Mouse (Mus musculus) thymus, postnatal 4 days (tissue): Measurements from ENCODE around the gene Zfp280d.
"Not testable (repeated sequence)": the region's sequence is repeated elsewhere in the genome, so short reads cannot be mapped to it uniquely, and the experiment has no call there.

ENCODE experiments used
- DNase-seq: peaks from one replicate; pipeline ENCODE4 v3.0.0; 2021

Zfp280d gene

DNA sequence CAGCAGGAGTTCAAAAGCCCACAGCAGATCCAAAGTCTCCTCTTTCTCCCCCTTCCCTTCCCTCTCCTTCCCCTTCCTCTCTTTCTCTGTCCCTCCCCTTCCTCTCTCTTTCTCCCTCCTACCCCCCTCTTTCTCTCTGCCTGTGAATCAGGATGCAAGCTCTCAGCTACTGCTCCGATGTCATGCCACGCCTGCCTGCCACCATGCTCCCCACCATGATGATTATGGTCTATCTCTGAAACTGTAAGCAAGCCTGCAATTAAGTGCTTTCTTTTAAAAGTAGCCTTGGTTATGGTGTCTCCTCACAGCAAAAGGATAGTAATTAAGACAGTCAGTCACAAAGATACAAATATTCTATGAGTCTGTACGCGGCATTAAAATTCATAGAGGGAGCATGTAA is 100.3 kb downstream of the Zfp280d start:
- peak; percentile 35 for DNase-seq

DNA sequence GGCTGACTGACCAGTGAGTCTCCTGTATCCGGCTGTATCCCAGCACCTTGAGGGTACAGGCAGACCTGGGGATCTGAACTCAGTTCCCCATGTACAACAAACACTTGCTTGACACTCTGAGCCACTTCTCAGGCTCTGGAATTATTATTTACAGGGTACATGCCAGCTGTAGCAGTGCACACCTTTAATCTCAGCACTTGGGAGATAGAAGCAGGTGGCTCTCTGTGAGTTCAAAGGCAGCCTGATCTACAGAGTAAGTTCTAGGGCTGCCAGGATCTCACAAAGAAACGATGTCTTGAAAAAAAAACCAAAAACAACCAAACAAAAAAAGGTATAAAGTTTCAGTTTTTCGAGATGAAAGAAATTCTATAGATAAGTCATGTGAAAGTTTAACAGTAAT is 101.0 kb downstream of the Zfp280d start:
- DNase-seq = peak; percentile 41

DNA sequence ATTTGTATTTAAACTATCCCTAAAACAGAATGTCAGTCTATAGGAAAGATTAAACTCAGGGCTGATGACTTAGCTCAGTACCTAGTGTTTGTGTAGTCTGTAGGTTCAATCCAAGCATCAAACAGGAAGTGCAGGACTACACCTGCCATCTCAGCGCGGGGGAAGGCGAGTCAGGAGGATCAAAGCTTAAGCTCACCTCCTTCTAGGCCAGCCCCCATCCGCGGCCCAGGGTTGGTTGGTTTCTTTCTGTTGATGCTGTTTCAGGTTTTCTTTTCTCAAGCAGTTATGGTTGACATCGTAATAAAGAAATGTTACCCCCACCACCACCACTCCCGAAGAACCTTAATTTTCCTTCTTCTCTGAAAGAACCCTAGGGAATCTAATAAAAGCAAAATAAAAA is 111.1 kb downstream of the Zfp280d start:
- peak; percentile 75 for DNase-seq

DNA sequence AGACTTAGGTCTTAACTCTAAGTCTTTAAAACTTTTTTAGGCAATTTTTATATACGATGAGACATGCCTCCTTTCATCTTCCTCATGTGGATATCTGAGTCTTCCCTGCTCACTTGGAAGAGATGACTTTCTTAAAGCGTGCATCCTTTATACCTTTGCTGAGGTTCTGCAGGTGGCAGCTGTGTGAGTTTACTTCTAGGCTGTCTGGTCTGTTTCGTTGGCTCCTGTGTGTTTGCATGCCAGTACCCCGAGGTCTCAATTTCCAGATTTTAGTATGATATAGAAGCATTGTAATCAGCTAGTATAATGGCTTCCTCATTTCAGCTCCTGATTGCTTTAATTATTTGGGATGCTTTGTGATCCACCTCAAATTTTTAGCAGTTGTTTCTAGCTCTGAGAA is 114.3 kb downstream of the Zfp280d start:
- DNase-seq = peak; percentile 45

DNA sequence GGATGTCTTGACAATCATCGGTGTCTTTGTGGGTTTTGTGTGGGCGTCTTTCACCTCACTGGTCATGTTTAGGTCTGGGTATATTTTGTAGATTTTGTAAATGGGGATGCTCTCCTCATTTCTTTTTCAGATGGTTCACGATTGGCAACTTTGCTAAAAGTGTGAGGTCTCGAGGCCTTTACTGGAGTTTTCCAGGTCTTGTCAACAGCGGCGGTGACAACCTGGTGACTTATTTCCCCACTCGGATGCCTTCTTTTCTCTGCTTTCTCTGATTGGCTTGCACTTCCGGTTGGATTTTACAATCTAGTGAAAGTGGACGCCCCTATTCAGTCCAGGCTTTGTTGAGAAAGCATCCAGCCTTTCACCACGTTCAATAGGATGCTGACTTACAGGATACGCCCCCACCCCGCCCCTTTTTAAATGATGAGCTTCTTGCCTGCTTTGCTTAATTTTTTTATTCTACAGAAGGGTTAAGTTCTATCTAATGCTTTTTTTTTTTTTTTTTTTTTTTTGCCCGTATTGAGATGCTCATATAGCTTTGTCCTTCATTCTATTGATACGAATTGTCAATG is 114.9 kb downstream of the Zfp280d start:
- peak; percentile 61 for DNase-seq

DNA sequence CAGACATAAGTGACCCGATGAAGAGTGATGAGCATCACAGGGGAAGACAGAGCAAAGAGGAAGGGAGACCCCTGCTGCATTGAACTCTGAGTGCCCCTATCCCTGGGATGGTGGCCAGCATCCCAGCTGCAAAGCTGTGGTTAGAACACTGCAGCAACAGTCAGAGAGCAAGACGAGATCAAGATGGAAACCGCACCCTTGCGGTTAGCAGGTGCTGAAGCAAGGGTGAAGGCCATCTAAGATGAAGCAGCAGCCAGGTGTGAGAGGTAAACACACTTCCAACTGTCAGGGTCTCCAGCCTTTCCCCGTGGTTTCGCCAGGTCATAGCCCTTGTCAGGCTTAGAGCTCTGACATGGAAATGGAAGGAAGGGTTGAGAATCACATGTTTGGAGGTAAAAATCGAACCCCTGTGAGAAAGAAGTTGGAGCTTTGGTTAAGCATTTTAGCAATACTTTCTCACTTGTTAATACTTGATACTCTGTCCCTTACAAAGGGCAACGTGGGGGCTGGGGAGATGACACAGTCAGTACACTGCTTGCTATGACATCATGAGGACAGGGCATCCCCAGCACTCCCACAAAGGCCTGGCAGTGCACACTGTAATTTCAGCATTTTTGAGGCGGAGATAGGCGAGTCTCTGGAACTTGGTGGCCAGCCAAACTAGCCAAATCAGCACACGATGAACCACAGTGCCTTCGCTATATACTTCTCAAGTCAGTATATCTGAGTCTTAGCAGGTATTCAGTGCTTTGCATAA is 115.8 kb downstream of the Zfp280d start:
- DNase-seq = peak; percentile 85

DNA sequence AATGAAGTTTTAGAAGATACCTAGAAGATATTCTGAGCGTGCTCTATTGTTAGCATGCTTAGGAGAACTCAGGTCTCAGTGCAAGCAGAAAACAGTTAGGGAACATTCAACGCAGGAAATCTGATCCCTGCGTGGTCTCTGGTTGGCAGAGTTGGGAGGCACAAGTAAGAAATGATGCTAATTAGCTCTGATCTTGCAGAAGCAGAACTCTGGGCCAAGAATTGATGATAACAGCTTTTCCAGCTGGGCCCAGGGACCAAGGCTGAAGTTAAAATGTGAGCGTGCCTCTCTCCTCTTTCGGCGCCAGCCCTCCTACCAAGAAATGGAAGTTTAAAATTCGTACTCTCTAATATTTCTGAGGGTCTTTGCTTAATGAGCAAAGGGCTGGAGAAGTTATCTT is 118.0 kb downstream of the Zfp280d start:
- peak; percentile 30 for DNase-seq

DNA sequence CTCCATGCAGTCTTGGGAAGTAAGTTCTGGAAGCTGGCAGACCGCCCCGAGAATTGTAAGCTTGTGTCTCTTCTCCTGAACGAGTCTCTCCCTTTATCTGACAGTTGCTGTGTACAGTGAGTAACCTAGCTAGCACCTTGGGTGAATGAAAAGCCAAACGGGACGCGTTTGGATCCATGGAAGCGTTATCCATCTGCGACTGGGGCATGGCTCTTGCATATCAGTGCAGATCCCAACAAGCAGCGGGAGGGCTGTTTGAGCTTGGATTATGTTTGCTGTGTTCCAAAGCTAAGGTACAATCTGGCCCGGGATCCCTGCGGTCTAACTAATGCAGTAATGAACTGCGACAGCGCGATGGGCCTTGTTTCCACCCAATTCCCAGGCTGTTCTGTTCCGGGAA is 118.6 kb downstream of the Zfp280d start:
- DNase-seq = peak; percentile 53

DNA sequence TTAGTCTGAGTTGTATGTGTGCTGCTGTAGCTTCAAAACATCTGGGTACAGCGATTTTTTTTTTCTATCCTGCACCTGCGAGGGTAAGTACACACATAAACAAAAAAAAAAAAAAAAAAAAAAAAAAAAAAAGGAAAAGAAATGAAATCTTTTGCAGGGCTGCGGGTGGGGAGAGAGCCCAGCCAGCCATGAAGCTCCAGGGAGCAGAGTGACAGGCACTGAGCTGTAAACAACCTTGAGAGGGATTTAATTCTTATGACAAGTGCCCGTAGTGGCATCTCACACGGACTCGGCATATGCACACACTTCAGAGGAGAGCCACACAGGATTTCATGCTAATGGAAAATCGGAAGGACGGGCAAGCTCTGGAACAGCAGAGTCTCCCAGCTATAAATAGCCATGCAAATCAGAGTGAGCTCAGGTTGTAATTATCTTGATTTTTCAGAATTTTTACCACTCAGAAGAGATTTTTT is 119.2 kb downstream of the Zfp280d start:
- peak; percentile 71 for DNase-seq

DNA sequence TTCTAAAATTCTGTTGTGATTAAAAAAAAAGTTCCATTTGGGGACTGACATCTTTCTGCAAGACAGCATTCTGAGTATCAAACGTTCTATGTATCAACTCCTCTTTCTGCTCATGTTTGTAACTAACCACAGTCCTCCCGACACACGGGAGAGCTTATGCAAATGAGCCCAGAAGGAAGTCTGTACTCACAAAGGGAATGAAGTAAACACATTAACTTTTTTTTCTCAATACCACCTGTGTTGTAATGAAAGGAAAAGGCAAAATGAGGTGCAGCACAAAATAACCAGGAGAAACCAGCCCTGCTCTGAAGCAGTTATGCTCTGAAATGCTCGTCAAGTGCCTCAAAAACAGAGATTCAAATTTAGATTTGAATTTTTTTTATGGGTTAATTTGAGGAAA is 125.5 kb downstream of the Zfp280d start:
- no peak for DNase-seq

DNA sequence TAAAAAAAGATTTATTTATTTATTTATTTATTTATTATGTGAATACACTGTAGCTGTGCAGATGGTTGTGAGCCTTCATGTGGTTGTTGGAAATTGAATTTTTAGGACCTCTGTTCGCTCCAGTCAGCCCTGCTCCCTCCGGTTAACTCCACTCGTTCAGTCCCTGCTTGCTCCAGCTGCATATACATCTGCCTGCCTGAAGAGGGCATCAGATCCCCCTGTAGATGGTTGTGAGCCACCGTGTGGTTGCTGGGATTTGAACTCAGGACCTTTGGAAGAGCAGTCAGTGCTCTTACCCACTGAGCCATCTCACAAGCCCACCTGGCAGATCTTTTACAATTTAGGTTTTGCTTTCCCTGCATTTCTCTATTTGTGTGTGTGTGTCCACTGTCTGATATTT is 127.1 kb downstream of the Zfp280d start:
- DNase-seq = not testable (repeated sequence)

DNA sequence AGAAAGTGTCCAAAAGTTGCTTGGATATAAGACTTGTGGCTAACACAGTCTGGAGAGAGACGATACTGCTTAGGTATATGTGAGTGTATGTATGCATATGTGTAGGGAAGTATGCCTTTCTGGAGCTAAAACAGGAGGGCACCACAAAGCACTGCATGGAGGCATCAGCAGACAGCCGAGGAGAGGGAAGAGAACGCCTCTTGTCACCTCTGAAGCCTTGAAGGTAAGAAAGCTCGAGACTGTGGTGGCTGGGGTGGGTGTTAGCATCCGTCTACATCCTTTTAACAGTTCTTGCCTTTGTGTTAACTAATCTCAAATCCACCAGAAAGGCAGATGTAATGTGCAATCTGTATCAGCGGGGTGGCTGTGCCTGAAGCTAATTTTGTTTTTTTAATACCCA is 128.8 kb downstream of the Zfp280d start:
- peak; percentile 63 for DNase-seq

DNA sequence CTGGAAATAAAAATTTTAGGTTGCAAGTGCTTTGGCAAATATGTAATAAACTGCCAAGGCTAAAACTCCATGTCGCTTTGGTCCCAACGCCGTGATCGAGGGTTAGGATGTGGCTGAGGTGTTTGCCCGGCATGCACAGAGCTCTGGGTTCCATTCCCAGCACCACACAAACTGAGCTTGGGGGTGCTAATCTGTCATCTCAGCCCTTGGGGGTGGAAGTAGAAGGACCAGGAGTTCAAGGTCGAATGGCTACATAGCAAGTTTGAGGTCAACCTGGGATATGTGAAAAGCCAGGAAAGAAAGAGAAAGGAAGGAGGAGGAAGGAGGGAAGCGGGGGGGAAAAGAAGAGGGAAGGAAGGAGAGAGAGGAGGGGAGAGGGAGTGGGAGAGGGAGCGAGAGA is 129.8 kb downstream of the Zfp280d start:
- no peak for DNase-seq

DNA sequence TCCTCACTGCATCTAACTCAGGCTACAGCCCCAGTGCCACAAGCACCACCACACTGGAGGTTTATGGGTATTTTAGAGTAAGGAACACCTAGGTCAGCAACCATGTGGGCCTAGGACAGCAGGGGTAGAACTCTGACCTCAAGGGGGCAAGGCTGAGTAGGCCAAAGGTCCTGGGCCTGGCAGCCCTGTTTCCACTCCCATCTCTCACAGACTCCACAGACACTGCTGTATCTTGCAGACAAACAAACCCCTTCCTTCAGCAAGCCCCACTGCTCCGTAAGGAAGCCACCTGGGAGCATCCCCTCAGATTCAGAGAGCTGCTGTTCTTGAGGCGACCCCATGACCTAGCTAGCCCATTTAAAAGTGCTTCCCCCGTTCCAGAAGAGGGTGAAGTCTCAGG is 130.3 kb downstream of the Zfp280d start:
- peak; percentile 45 for DNase-seq

DNA sequence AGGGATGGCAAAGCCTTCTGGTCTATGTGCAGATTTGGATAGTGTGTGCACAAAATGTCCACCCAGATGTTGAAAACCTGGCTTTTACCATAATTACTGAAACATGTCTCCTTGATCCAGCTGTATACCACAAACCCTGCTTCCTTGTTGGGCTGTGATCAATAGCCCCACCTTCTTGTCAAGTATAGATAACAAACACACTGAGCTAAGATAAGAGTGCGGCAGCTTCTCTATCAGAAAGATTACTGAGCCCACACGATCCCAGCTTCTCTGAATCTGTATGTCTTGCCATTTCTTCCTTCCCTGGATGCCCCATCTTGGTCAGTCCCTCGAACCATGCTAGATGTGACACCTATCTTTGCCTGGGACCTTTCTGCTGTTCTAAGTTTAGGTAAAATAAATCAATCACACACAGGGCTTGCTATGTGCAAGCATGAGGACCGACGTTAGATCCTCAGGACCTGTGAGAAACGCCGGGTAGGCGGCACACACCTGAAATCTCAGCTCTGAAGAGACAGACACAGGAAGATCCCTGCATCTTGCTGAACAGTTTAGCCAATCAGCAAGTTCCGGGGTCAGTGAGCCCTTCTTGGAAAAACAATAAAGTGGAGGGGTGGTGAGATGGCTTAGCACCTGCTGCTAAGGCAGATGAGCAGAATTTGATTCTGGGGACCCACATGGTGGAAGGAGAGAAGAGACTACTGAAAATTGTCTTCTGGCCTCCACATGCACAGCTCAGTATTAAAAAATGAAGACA is 131.4 kb downstream of the Zfp280d start:
- peak; percentile 54 for DNase-seq

DNA sequence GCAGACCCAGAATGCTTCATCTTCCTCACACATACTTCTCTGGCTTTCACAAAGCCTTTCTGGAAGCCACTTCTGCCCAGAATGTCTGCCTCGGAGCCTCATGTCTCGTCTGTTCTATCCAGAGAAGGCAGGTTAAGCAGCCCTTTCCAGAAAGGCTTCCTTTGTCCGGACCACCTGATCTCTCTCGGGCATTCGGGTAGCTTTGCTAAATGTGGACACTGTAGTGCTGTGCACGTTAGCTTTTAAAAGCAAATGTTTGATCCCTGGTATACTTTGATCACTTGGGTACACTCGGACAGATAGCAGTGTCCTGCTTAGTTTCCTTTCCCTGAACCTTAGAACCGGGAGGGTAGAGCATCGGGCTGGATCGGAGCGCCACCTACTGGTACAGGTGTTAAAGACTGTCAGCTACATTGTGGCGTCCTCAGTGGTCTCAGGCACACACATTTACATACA is 133.5 kb downstream of the Zfp280d start:
- peak; percentile 97 for DNase-seq

DNA sequence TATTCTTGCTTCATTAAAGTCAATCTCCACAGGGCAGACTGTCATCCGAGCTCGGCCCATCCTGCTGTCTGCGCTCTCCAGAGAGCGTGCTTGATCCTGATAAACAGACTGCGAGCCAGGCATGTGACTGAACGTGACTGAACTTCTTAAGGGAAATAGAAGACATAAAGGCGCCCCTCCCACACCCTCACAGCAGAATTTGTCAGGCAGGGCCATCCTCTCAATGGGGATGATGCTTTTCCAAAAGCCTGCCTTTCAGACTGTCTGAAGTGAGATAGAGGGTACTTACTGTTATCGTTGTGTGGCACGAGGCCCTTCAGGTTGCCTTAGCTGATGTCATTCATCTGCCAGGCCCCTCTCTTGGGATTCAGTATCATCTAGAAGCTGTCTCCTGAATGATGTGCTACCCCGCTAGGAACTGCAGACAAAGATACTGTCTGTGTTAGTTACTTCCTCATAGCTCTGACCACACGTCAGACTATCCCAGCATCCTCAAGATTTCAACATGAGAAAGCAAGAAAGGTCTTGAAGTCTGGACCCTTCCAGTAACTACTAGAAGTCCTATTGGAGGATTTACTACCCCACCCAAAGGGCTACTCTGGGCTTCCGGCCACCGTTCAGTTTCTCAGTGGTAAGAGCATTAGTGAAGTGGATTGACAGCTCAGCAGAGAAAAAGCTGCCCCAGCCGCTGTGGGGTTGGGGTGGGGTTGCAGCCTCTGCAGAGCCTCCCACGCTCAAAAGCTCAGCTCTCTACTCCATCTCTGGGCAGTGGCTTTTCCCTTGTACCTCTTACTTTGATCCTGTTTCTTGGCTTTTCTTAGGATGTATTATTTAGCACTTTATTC is 134.9 kb downstream of the Zfp280d start:
- DNase-seq = peak; percentile 63

DNA sequence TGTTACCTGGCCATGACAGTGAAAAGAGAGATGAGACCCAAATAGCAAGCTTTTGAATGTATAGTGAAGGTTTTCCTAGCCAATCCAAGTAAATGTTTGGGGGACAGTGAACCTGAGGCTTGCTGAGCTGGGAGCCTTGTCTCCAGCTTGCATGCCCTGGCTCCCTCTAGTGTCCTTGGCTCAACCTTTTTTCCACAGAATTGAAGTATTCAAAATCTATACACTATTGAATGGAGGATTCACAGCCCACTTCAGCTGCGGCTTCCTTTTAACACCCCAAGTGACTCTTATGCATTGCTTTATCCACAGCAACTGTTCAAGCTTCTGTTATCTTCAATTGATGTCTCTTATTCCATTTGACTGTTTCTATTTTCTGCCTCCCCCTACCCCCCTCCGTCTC is 137.1 kb downstream of the Zfp280d start:
- peak; percentile 63 for DNase-seq
